Mouse (Mus musculus): ENCODE data around the gene Pik3cd.
"Not testable (repeated sequence)": the region's sequence is repeated elsewhere in the genome, so short reads cannot be mapped to it uniquely, and the experiment has no call there.

The Pik3cd gene

DNA sequence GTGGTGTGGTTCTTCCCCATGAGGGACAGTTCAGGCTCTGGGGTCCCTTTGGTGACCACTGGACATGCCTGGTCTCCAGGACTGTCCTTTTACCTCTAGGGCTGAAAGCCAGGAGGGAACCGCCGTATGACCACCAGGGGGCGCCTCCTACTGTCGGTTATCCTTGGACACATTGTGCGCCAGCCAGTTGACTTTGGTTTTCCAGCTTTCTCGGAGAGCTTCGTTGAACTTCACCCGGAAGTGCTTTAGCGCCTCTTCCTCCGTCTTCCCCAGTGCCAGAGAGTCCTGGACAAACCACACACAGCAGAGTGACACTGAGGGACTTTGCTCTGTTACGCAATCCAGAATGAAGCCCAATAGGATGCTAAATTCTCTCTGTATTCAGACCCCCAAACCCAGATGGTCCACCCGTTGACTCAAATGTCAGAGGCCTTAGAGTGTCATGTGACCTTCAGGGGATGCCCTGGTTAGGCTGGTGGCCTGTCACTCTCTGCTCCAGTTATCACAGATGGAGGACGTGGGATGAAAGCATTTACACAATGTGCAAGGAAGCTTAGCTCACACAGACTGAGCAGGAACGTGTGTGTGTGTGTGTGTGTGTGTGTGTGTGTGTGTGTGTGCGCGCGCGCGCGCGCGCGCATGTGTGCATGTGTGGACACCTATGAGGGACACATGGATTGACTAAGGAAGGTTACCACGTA, 51.7 kb downstream of the Pik3cd start:
- DNase-seq (ENCODE audit: low read depth, low spot score) = no peak

- DNase-seq (ENCODE audit: low read depth, low spot score) = no peak
Observed at GRCm38 (mm10) chr4:149648031-149648805, 54.2 kb downstream of the Pik3cd start.

- no peak for DNase-seq (ENCODE audit: low read depth, low spot score)
Observed at GRCm38 (mm10) chr4:149645761-149646160, 56.6 kb downstream of the Pik3cd start.

GRCm38 (mm10) chr4:149641956-149642355, 60.4 kb downstream of the Pik3cd start:
- no peak for DNase-seq (ENCODE audit: low read depth, low spot score)

DNA sequence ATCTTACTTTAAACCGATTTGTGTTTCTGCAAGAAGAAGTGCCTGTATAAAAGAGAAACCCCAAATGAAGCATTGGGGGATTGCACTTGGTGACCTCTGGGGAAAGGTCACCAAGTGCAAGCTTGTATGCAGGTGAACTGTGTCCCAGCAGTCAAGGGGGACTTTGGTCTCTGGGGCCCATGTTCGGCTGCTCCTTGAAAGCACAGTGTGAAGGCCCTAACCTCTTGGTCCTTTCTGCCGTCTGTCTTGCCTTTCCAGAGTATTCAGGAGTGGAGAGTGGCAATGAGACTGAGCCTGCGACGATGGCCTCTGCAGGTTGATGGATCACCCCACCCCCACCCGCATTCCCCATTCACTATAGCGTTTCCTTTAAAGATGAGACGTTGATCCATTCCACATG, 61.0 kb downstream of the Pik3cd start:
- DNase-seq (ENCODE audit: low read depth, low spot score) = no peak

- DNase-seq (ENCODE audit: low read depth, low spot score) = no peak
Observed at GRCm38 (mm10) chr4:149640831-149641230, 61.5 kb downstream of the Pik3cd start.

DNA sequence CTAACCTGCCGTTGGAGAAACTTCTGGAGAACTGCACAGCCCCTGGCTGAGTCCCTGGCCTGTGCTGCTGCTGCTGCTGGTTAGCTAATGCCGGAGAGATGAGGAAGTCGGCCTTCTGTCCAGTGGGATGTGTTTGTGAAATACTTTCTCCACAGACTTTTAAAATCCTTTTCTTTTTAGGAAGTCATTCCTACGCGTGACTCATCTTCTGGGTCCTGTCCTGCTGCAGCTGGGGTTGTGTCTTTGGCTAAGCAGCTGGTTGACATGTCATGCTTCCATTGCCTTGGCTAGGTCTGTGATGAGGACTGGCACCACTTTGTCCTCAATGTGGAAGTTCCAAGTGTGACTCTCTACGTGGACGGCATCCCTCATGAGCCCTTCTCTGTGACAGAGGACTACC, 64.4 kb downstream of the Pik3cd start:
- no peak for DNase-seq (ENCODE audit: low read depth, low spot score)

GRCm38 (mm10) chr4:149635915-149636415, 66.4 kb downstream of the Pik3cd start:
- no peak for DNase-seq (ENCODE audit: low read depth, low spot score)

DNA sequence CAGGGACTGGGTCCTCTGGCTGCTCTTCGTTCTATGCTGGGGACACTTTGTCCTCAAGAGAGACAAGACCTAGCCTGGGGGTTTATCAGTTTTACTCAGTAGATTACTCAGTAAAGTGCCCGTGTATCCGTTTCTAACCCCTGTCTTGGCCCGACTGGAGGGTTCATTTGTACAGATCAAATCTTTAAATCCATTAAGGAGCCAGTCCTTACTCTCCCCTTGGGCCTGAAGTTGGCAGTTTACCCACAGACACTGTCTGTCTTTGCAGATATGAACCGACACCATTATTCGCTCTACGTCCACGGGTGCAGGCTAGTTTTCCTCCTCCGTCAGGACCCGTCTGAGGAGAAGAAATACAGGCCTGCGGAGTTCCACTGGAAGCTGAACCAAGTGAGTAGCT, 67.4 kb downstream of the Pik3cd start:
- no peak for DNase-seq (ENCODE audit: low read depth, low spot score)

DNA sequence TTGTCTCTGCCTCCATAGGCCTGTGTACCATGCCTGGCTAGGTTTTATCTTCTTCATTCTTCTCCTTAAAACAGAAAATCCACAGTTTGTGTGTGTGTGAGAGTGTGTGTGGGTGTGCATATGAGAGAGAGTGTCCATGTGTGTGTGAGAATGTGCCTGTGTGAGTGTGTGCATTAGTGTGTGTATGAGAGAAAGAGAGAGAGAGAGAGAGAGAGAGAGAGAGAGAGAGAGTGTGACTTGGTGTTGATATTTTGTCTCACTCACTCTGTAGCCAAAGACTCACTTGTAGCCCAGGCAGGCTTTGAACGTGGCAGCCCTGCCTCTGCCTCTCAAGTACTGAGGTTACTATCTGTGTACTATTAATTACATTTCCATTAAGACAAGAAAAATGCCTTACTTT, 68.2 kb downstream of the Pik3cd start:
- DNase-seq (ENCODE audit: low read depth, low spot score) = no peak

DNA sequence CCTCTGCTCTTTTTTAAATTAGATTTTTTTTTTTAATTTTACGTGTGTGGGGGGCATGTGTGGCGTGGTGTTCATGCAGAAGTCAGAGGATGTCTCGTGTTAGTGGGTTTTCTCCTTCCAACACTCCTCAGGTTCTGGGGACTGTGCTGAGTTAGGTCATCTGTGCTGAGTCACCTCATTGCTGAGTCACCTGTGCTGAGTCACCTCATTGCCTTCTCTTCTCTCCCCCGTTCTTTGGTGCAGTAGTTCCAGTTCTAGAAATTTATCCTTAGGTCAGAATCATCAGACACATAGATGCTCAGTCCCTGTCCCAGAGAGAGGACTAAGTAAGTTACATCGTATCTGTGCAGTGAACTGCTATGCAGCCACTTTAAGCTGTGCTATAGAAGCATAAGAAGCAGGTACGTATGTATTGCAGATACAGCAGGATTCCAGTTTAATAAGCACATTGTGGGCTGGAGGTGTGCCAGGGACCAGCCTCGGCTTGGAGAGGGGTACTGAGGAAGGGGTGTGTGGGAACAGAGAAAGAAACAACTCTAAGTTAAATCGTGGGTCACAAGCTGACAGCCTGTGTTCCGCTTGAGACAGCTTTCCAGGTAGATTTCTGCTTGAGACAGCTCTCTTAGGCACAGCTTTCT, 69.6 kb downstream of the Pik3cd start:
- DNase-seq (ENCODE audit: low read depth, low spot score) = no peak

DNA sequence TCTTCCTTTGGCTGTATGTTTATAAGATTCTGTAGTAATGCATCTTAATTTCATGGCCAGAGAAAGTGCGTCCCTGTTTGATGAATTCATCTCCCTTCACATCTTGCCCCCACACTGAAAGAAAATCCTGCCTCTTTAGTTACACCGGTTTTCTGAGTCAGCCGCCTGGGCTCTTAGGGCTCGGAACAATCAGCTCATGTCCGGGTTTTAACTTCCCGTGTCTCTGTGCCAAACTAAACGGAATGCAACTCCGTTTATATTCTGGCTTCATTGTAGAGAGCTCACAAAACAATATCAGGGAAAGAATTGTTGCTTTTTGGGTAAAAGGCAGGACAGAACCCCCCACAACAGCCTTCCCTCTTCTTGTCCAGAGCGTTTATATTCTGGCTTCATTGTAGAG, 73.6 kb downstream of the Pik3cd start:
- DNase-seq (ENCODE audit: low read depth, low spot score) = no peak

DNA sequence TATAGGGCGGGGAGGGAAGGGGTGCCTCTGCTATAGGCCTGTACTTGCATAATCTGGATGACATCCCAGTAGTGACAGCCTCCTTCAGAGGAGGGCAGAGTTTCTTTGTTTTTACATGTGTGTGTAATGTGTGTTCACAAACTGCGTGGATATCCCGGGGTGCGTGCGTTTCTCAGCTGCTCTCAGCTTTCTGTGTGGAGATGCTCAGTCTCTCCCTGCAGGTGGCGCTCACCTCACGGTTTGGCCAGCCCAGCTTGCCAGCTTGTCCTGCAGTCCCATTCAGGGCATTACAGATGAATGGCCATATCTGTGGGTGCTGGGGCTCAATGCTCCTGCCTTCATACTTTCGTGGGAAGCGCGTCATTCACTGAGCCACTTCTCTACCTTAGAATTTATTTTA, 74.0 kb downstream of the Pik3cd start:
- DNase-seq (ENCODE audit: low read depth, low spot score) = no peak

- no peak for DNase-seq (ENCODE audit: low read depth, low spot score)
Observed at GRCm38 (mm10) chr4:149626809-149627208, 75.6 kb downstream of the Pik3cd start.

DNA sequence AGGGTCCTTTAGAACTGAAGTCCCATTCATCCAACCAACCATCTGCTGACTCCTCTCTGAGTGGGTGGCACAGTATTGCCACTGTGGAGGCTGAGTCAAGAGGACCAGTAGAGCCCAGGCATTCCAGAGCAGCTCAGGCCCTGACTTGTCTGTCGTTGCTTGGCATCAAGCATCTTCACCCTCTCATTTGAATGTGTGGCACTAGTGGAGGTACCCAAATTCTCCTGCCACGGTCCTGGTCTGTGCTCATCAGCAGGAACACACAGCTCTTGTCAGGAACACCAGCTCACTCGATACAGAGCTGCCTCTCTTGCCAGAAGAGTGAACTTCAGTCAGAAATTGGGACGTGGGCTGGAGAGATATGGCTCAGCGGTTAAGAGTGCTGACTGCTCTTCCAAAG, 78.7 kb downstream of the Pik3cd start:
- DNase-seq (ENCODE audit: low read depth, low spot score) = no peak

DNA sequence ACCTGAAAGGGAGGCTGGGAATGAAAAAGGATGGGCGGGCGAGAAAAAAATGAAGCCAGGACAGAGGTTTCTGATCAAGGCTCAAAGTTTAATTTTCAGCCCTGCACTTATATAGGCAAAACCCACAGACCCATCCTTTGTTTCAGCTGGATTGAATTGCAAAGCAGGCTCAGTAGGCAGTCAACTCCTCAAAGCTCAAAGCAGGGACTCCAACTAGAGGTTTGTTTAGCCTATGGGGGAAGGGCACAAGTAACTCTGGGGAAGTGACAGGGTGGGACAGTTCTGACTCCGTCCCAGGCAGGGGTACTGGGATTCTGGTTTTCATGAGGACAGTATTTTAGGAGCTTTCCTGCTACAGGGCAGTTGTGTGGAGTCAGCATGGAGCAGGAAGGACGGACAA, 81.1 kb downstream of the Pik3cd start:
- no peak for DNase-seq (ENCODE audit: low read depth, low spot score)

GRCm38 (mm10) chr4:149619988-149620387, 82.4 kb downstream of the Pik3cd start:
- DNase-seq (ENCODE audit: low read depth, low spot score) = no peak

DNA sequence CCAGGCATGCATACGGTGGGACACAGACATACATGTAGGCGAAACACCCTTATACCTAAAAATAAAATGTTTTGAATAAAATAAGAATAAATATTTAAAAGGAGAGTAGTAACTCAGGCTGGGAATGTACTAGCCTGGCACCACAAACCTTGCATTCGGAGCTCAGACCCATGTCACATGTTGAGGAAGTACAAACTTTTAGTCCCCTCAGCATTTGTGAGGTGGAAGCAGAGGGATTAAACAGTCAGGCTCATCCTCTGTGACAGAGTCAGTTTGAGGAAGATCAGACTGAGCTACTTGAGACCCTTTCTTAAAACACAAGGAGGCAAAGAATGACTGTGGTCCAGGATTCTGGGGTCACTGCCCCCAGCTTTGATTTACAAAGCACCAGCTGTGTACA, 85.4 kb downstream of the Pik3cd start:
- not testable (repeated sequence) for DNase-seq (ENCODE audit: low read depth, low spot score)

- DNase-seq (ENCODE audit: low read depth, low spot score) = no peak
Observed at GRCm38 (mm10) chr4:149614869-149615268, 87.5 kb downstream of the Pik3cd start.

DNA sequence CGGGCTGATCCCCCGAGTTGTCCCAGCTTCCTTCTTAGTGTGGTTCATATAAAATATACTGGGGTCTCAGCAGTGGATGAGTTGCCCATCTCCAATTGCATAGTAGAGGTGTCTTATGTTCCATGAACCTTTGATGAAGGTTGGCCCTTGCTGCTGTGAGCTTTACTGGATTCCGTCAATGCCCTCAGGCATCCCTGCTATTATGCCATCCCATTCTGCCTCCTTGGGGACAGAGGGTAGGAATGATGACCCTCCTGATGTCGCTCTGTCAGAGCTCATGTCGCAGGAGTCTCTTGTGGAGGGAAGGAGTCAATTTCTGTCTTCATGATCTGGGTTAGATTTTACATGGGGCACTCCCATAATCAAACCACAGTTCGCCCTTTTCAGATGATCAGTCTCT, 88.9 kb downstream of the Pik3cd start:
- DNase-seq (ENCODE audit: low read depth, low spot score) = not testable (repeated sequence)

GRCm38 (mm10) chr4:149611376-149612044, 90.9 kb downstream of the Pik3cd start:
- DNase-seq (ENCODE audit: low read depth, low spot score) = no peak
